Mouse (Mus musculus) heart, embryonic 12.5 days (tissue): ENCODE measurements at regions not wholly inside any gene's neighbourhood (a gene's known extent, or its start where the extent isn't known, plus 50 kb on each side); places are given as distances from the start of the nearest gene placed in this dataset.

Experiments used
- ATAC-seq: fragments of 200-750 bp; cut with Nextera tagmentation; 2 replicates; pipeline ENCODE4 v1.8.0; 2017; ENCODE audit warnings: moderate TSS enrichment, moderate library complexity; ENCODE audit not compliant: insufficient number of reproducible peaks, low FRiP score
- H3K27ac ChIP-seq: fragments of 300-500 bp; sonication (generic); 2 replicates; pipeline ENCODE4 v1.5.1; 2016; ENCODE audit warnings: mild to moderate bottlenecking, moderate library complexity; ENCODE audit not compliant: poor library complexity, severe bottlenecking
- H3K27me3 ChIP-seq: fragments of 300-500 bp; sonication (generic); replicated peaks from 2 replicates; pipeline ENCODE4 v1.6.1; 2016; ENCODE audit warnings: mild to moderate bottlenecking, moderate library complexity
- H3K36me3 ChIP-seq: fragments of 300-500 bp; sonication (generic); 2 replicates; pipeline ENCODE4 v1.6.1; 2016; ENCODE audit warnings: mild to moderate bottlenecking, moderate library complexity
- H3K4me1 ChIP-seq: fragments of 300-500 bp; sonication (generic); replicated peaks from 2 replicates; pipeline ENCODE4 v1.6.1; 2016; ENCODE audit warnings: mild to moderate bottlenecking
- H3K4me2 ChIP-seq: fragments of 300-500 bp; sonication (generic); 2 replicates; pipeline ENCODE4 v1.6.1; 2016; ENCODE audit warnings: mild to moderate bottlenecking, moderate library complexity
- H3K4me3 ChIP-seq: fragments of 300-500 bp; sonication (generic); 2 replicates; pipeline ENCODE4 v1.5.1; 2016; ENCODE audit warnings: mild to moderate bottlenecking
- H3K9ac ChIP-seq: fragments of 300-500 bp; sonication (generic); 2 replicates; pipeline ENCODE4 v1.6.1; 2016; ENCODE audit warnings: mild to moderate bottlenecking, moderate library complexity
- H3K9me3 ChIP-seq: fragments of 300-500 bp; sonication (generic); replicated peaks from 2 replicates; pipeline ENCODE4 v1.6.1; 2016; ENCODE audit warnings: mild to moderate bottlenecking, moderate library complexity
- WGBS: fragments of 180-500 bp; shearing (Covaris S2); methylation state at CpG from one replicate; pipeline ENCODE4 v1.1.7; 2016; 5-methylcytosine and 5-hydroxymethylcytosine counted together

DNA sequence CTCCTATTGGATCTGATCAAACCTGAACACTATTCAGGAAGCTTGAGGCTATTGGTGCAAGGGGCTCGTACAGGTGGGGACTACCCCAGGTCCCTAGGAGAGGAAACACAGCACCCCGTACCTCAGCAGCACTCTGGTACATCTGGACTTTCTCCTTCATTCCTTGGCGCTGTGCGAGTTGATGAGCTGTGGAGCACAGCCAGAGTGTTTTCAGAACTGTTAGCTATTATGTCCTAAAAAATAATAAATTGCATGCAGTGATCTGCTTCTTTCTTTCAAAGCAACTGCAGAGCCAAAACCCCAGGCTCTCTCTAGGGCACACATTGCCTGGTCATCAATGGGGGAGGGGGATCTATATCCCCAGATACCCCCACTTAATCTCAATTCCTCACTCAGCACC, 122.6 kb downstream of the Gm12728 start:
- H3K9ac ChIP-seq = no peak overlapping the region
- 0 out of 2 replicates have a peak, but pooled peaks cover 3% of the 10 kb centered on the region for H3K9me3 ChIP-seq
- no peak overlapping the region for H3K4me2 ChIP-seq
- H3K4me3 ChIP-seq = no peak overlapping the region
- peaks cover 30% of the 10 kb centered on the region for H3K27me3 ChIP-seq
- H3K4me1 ChIP-seq = no peaks in the 10 kb centered on the region
- WGBS = 74% methylated on average over 4 of the region's 4 CpGs
- no peak for ATAC-seq
- H3K36me3 ChIP-seq = no peaks in the 10 kb centered on the region
- no peak overlapping the region for H3K27ac ChIP-seq

DNA sequence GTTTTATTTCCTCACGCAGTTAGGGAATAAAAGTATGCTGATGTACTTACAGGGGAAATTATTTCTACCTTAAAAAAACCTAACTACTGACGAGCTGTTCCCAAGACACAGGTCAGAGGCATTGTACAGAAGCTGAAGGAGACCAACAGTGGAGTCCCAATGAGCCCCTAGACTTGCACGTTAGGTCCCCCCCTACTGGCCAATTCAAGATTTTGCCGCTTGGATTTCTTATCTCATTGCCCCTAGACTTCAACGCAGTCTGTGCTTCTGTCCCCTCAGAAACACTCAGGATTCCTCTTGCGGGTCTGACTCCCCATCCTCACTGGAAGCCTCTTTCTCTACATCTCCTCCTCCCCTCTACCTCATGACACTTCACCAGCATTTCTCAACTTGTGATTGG, 125.3 kb downstream of the Gm12728 start:
- Histone ChIP-seq H3K4me3 (no peak overlapping the region), H3K27ac (no peak overlapping the region), H3K9me3 (0 out of 2 replicates have a peak, but pooled peaks cover 3% of the 10 kb centered on the region), H3K4me2 (no peak overlapping the region), H3K4me1 (no peaks in the 10 kb centered on the region), H3K36me3 (no peaks in the 10 kb centered on the region), H3K27me3 (peaks cover 30% of the 10 kb centered on the region), H3K9ac (no peak overlapping the region)
- 35% methylated on average over 6 of the region's 6 CpGs for WGBS
- no peak for ATAC-seq

DNA sequence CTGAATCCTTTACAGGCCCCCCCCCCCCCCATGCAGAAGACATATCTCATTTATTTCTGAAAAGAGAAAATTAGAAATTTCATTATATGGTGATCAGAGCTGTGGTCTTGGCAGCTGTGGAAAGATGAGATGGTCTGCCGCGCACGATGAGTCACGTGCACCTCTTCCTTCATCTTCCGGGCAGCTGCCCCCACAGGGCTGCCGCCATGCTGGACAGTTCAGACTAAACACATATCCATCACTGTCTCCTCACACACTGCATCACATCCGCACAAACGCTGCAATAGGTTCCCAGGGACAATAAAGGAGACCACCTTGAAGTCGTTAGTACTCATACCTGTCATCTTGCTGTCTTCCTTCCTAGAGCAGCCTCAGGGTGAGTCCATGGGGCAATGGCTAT, 126.6 kb downstream of the Gm12728 start:
- no peak for ATAC-seq
- Histone ChIP-seq H3K9me3 (0 out of 2 replicates have a peak, but pooled peaks cover 3% of the 10 kb centered on the region), H3K27me3 (peaks cover 34% of the 10 kb centered on the region), H3K36me3 (no peaks in the 10 kb centered on the region), H3K27ac (no peak overlapping the region), H3K9ac (no peak overlapping the region), H3K4me3 (no peak overlapping the region), H3K4me2 (no peak overlapping the region), H3K4me1 (no peaks in the 10 kb centered on the region)
- WGBS = 77% methylated on average over 9 of the region's 9 CpGs

DNA sequence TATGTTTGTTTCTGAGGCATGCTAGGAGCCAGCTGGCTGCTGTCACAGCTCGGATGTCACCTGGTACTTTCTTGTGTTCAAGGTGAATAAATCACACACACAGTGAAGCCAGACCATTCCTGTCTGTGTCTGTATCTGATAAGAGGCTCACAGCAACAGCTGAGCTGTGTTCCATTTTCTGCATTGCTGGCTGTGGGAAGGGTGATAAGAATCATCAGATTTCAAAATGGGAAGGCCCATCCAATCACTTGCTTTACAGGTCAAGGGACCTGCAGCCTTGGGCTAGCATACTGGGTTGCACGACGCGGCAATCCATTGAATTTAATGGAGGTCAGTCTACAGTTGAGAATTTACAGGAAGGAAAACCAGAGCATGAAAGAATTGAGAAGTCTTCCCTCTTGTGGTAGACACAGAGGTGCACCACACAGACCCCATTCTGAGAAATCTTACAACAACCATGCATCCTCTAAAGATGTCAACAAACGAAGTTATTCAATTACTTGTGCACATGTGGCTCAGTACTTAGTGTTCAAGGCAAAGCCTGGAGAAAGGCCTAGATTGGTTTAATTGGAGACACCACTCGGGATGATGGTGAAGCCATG, 135.2 kb downstream of the Gm12728 start:
- H3K36me3 ChIP-seq = no peaks in the 10 kb centered on the region
- WGBS = 72% methylated on average over 6 of the region's 6 CpGs
- no peak overlapping the region for H3K4me3 ChIP-seq
- no peak for ATAC-seq
- no peak overlapping the region for H3K27ac ChIP-seq
- H3K27me3 ChIP-seq = peaks cover 46% of the 10 kb centered on the region
- no peak overlapping the region for H3K4me2 ChIP-seq
- no peaks in the 10 kb centered on the region for H3K4me1 ChIP-seq
- H3K9me3 ChIP-seq = no peaks in the 10 kb centered on the region
- H3K9ac ChIP-seq = no peak overlapping the region

- H3K27me3 ChIP-seq = peaks cover 49% of the 10 kb centered on the region
- no peak overlapping the region for H3K4me3 ChIP-seq
- no peak for ATAC-seq
- no peaks in the 10 kb centered on the region for H3K36me3 ChIP-seq
- WGBS = 75% methylated on average over 2 of the region's 2 CpGs
- H3K4me2 ChIP-seq = no peak overlapping the region
- no peak overlapping the region for H3K9ac ChIP-seq
- no peak overlapping the region for H3K27ac ChIP-seq
- no peaks in the 10 kb centered on the region for H3K4me1 ChIP-seq
- no peaks in the 10 kb centered on the region for H3K9me3 ChIP-seq
These were observed 135.8 kb downstream of the Gm12728 start for GRCm38 (mm10) chr4:105925506-105925905.

- no peaks in the 10 kb centered on the region for H3K4me1 ChIP-seq
- no peak overlapping the region for H3K4me2 ChIP-seq
- no peak overlapping the region for H3K9ac ChIP-seq
- H3K27ac ChIP-seq = no peak overlapping the region
- H3K4me3 ChIP-seq = no peak overlapping the region
- H3K27me3 ChIP-seq = peaks cover 41% of the 10 kb centered on the region
- no peaks in the 10 kb centered on the region for H3K36me3 ChIP-seq
- 91% methylated on average over 10 of the region's 10 CpGs for WGBS
- no peaks in the 10 kb centered on the region for H3K9me3 ChIP-seq
- ATAC-seq = no peak
These were observed 140.0 kb downstream of the Gm12728 start for GRCm38 (mm10) chr4:105929658-105930057.

- ATAC-seq = no peak
- Histone ChIP-seq H3K4me2 (no peak overlapping the region), H3K9me3 (no peaks in the 10 kb centered on the region), H3K27ac (no peak overlapping the region), H3K27me3 (peaks cover 50% of the 10 kb centered on the region), H3K9ac (no peak overlapping the region), H3K36me3 (no peaks in the 10 kb centered on the region), H3K4me3 (no peak overlapping the region), H3K4me1 (no peaks in the 10 kb centered on the region)
- WGBS = 61% methylated on average over 4 of the region's 4 CpGs
These were observed 145.3 kb downstream of the Gm12728 start for GRCm38 (mm10) chr4:105934971-105935370.

GRCm38 (mm10) chr4:105936755-105937514, 147.3 kb downstream of the Gm12728 start:
- no peaks in the 10 kb centered on the region for H3K36me3 ChIP-seq
- no peak overlapping the region for H3K4me2 ChIP-seq
- no peak for ATAC-seq
- no peaks in the 10 kb centered on the region for H3K4me1 ChIP-seq
- H3K4me3 ChIP-seq = no peak overlapping the region
- 81% methylated on average over 7 of the region's 7 CpGs for WGBS
- no peaks in the 10 kb centered on the region for H3K9me3 ChIP-seq
- H3K9ac ChIP-seq = no peak overlapping the region
- no peak overlapping the region for H3K27ac ChIP-seq
- peaks cover 48% of the 10 kb centered on the region for H3K27me3 ChIP-seq

DNA sequence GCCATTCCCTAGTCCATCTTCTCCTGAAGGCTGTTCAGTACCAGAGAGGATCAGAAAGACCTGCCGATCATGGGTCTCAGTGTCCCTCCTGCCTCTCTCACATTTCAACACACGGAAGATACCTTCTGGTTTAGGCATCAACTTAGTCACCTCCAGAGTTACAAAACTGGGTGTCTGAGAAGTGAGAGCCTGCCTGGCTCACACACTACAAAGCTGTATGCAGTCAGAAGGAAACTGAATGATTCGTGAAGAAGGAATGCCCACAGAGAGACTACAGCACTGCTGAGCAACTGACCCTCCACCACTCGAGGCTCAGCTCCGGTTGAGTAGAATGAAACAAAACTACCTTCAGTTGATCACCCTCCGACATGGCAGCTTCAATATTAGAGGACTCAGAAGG, 147.9 kb downstream of the Gm12728 start:
- H3K4me1 ChIP-seq = no peaks in the 10 kb centered on the region
- H3K4me2 ChIP-seq = no peak overlapping the region
- no peak overlapping the region for H3K9ac ChIP-seq
- H3K27ac ChIP-seq = no peak overlapping the region
- WGBS = 70% methylated on average over 6 of the region's 6 CpGs
- no peaks in the 10 kb centered on the region for H3K9me3 ChIP-seq
- H3K4me3 ChIP-seq = no peak overlapping the region
- ATAC-seq = no peak
- peaks cover 50% of the 10 kb centered on the region for H3K27me3 ChIP-seq
- no peaks in the 10 kb centered on the region for H3K36me3 ChIP-seq

DNA sequence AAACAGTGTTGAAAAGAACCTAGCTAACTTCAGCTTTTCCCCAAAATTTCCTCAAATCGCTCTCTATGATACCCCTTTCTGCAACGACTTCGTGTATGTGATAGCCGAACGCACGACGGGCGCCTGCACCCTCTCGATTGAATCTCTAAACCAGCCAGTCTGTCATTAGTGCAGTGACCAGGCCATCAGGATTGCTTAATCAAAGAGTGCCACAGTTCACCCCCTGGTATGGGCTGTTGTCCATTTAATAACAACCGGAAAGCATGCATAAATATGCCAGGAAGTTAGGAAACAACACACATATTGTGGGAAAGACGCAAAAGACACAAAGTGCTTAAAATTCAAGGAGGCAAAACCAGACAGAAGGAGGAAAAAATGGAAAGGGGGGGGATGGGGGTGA, 149.2 kb downstream of the Gm12728 start:
- Histone ChIP-seq H3K9me3 (no peaks in the 10 kb centered on the region), H3K4me1 (no peaks in the 10 kb centered on the region), H3K36me3 (no peaks in the 10 kb centered on the region), H3K9ac (no peak overlapping the region), H3K4me3 (no peak overlapping the region), H3K4me2 (no peak overlapping the region), H3K27me3 (peaks cover 51% of the 10 kb centered on the region), H3K27ac (no peak overlapping the region)
- no peak for ATAC-seq
- whole genome bisulfite sequencing = 88% methylated on average over 11 of the region's 11 CpGs

GRCm38 (mm10) chr4:105939636-105940199, 150.0 kb downstream of the Gm12728 start:
- Histone ChIP-seq H3K36me3 (no peaks in the 10 kb centered on the region), H3K27ac (no peak overlapping the region), H3K4me2 (no peak overlapping the region), H3K4me1 (no peaks in the 10 kb centered on the region), H3K27me3 (peaks cover 47% of the 10 kb centered on the region), H3K9me3 (no peaks in the 10 kb centered on the region), H3K4me3 (no peak overlapping the region), H3K9ac (no peak overlapping the region)
- WGBS = 73% methylated on average over 11 of the region's 11 CpGs
- no peak for ATAC-seq
